Mouse (Mus musculus) right cerebral cortex, postnatal 4 days (tissue): Measurements from ENCODE around the gene Nwd1.

Experiments used
- DNase-seq: peaks from one replicate; pipeline ENCODE4 v3.0.0-alpha.2; 2022

Nwd1 gene

GRCm38 (mm10) chr8:72766777-72767176 is 120.3 kb downstream of the Nwd1 start:
- DNase-seq, result no peak
